Mouse (Mus musculus) heart, postnatal 36 days (tissue): ENCODE results near the gene Gm20662. TPM values are rescaled to one million over a fixed set of nuclear protein-coding genes. Genes with fewer than 3 reads are reported as not detected.
"Not testable (repeated sequence)": the region's sequence is repeated elsewhere in the genome, so short reads cannot be mapped to it uniquely, and the experiment has no call there.

Source experiments
- DNase-seq, 2 experiments: peaks; one replicate each; pipeline ENCODE4 v3.0.0; 2021 to 2022
- intact Hi-C: fragments of 180-260 bp; cut with DNase I; formaldehyde crosslinking; loops from one replicate; pipeline ENCODE4 v1.15.1; 2025
- total RNA-seq, 2 experiments: library from RNA; stranded (reverse); gene quantifications; 2 replicates each; pipeline ENCODE4 v1.2.3; 2021

Gm20662 gene
- total RNA-seq, 2 experiments from 2014 or later: 1.4 to 1.5 TPM

DNA sequence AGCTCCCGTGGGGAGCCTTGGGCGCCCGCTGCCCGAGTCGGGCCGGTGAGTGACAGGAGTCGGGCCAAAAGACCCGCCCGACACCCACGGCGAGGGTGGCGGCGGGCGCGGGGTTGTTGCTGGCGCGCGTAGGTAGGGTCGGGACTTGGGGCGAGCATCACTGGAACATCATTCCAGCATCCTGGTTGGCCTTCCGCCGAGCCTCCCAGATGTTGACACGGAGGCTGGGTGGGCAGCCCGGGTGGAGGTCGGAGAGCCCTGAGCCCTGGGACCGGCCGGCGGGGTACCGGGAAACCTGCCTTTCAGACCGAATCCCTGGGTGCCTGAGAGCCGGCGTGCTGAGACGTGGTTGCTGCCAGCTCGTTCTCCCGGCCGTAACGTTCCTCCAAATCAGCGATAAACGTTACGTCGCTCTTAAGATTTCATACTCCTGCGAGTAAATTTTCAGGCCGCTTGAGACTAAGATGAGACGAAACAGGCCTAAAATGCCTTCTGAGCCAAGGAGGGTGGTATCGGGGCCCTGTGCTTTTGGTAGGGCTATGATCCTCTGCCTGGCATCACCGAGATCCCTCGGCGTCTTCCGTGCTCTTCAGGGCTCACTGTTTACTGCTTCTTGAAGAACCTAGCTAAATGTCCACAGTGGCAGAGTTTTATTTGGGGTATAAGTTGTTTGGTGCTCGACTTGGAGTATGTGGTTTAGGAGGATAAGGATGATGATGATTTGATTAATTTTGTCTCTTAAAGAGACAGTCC is 6.8 kb downstream of the Gm20662 start:
- intact Hi-C loops: loop anchor here (2.0 kb wide), 1 partner anchor 48 kb away; no protein-coding TSS in a partner anchor
- no peak for DNase-seq

DNA sequence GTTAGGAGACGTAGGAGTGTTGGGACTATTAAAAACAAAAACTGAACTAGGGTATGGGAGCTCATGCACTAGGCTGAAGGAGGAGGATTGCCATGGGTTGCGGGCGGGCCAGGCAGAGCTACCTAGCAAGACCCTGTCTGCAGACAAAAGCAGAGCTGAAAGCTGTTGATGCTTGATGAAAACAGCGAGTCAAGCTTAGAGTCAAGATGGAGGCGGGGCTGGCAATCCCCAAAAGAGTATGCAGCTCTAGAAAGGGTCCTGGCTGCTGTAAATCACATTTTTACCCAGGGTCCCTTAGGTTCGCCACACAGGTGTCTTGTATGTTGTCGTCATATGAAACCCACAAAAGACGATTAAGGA is 7.4 kb downstream of the Gm20662 start:
- intact Hi-C loops: loop anchor here (2.0 kb wide), 1 partner anchor 47 kb away; no protein-coding TSS in a partner anchor
- peak in 1 of 2 experiments; percentile 14 for DNase-seq

DNA sequence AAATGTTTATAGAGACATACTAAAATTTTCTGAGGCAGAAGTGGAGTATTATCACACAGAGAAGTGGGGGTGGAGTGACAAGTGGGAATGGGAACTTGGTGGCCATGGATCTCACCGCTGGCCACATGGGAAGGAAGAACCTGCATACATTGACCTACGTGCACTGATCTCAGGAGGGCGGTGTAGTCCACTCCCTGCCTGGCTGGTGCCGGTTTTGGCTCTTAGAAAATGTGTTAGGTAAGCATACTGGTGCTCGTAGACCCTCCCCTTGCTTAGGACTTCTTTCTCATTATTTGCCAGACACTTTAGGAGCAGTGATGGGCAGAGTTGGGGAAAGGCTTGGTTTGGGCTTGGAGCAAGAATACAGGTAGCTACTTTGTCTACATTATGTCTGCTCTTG is 11.9 kb downstream of the Gm20662 start:
- intact Hi-C loops: no loop called here
- DNase-seq: no peak

DNA sequence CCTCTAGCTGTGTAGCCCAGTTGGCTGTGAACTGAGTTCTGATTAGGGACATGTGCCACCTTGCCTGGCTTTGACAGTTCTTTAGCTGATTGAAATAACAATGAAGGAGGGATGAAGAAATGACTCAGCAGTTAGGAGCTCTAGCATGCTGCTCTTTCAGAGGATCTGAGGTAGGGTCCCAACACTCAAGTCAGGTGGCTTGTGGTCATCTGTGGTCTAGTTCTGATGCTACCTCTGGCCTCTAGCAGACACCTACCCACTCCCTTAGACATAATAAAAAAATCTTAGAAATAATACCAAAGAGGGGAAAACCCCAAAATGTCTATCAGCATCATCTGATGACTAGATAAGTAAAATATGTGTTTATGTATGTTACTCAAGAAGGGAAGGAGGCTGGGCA is 14.2 kb downstream of the Gm20662 start:
- intact Hi-C loops: no loop called here
- no peak for DNase-seq

DNA sequence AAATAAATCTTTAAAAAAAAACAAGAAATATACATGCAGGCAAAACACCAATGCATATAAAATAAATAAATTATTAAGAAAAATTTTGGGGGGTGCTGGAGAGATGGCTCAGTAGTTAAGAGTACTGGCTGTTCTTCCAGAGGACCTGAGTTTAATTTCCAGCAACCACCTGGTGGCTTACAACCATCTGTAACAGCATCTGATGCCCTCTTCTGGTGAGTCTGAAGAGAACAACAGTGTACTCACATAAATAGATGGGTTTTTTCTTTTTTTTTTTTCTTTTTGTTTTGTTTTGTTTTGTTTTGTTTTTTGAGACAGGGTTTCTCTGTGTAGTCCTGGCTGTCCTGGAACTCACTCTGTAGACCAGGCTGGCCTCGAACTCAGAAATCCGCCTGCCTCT is 17.4 kb downstream of the Gm20662 start:
- intact Hi-C loops, DNase-seq: not testable (repeated sequence)

DNA sequence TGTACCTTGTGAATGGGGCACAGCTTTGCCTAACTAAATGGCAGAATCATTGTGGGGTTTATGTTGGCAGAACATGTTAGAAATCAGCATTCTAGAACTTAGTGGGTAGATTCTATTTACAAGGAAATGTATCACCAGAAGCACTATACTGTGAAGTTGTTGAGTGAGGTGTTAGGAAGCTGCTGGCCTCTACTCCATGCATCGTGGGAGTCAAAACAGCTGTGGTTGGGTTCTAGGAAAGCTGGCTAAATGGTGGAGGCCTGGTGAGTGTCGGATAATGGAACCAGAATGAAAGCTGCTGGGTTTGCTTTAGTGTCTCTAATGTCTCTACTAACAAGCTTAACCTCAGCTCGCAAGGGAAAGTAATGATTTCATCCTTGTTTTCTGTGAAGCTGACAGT is 21.0 kb downstream of the Gm20662 start:
- no peak for DNase-seq
- intact Hi-C loops: no loop called here

DNA sequence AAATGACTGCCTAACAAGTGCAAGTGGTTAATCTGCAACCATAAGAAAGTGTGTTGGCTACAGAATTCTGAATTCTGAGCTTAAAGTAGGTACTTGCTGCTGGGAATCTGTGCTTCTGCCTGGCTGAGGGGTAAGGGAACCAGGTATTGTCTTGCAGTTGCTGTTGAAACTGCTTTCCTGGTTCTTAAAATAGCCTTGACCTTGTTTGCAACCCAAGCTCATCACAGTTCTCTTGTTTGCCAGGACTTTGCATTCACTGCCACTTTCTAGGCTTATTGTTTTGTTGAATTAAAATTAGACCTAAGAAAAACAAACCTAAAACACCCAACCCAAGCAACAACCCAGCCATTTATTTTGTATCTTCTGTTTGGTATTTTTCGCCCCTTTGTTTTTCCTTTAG is 24.6 kb downstream of the Gm20662 start:
- no peak for DNase-seq
- intact Hi-C loops: no loop called here

DNA sequence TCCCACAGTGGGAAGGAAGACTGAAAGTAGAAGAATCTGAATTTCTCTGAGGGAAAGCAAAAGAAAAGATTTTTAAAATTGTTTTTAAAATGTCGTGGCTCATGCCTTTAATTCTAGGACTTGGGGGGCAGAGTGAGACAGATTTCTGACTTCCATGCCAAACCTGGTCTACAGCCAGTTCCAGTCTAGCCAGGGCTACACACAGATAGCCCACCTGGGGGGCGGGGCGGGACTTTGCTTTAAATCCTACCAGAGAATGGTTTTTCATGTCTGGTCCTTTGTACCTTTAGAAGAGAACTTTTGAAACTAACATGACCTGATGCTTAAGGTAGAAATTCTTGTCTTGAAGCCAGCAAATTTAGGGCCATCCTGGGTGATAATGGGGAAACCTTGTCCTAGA is 27.1 kb downstream of the Gm20662 start:
- DNase-seq: no peak
- intact Hi-C loops: no loop called here

DNA sequence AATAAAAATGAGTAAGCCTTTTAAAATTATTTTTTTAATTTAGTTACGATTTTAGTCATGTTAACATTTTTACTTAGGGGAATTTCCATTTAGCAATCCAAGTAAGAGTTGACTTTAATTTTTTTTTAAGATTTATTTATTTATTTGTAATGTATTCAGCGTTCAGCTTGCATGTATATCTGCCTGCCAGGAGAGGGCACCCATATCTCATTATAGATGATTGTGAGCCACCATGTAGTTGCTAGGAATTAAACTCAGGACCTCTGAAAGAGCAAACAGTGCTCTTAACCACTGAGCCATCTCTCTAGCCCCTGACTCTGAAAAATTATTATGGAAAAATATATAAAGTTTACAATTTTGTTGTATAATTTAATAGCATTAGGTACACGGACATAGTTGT is 30.4 kb downstream of the Gm20662 start:
- no peak for DNase-seq
- intact Hi-C loops: no loop called here

DNA sequence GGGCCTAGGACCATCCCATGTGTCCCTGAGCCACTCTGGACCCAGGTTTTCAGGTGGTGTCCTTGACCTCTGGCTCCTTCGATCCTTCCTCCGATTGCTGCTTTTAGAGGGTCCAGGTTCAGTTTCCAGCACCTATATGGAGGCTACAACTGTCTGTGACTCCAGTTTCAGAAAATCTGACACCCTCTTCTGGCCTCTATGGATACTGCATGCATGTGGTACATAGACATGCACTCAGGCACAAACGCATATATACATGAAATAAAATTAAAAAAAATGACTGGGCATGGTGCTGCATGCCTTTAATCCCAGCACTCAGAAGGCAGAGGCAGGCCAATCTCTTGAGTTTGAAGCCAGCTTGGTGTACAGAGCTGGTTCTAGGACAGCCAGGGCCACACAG is 31.7 kb downstream of the Gm20662 start:
- no peak for DNase-seq
- intact Hi-C loops: no loop called here

DNA sequence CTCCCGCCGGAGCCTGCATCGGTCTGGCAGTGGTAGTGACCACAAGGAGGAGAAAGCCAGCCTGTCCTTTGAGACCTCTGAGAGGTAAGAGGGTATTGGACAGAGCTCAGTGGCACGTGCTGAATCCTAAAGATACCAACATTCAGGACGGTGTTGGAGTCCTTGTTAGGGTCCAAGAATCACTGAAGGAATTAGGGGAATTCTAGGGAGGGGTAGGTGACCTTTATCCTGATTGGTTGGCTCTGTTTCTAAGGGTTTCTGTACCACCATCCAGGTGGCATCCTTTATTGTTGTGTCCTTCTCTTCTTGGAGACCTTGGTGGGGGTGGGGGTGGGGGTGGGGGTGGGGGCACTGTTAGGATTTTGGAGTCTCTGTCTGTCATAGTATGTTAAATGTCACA is 36.0 kb downstream of the Gm20662 start:
- intact Hi-C loops: no loop called here

DNA sequence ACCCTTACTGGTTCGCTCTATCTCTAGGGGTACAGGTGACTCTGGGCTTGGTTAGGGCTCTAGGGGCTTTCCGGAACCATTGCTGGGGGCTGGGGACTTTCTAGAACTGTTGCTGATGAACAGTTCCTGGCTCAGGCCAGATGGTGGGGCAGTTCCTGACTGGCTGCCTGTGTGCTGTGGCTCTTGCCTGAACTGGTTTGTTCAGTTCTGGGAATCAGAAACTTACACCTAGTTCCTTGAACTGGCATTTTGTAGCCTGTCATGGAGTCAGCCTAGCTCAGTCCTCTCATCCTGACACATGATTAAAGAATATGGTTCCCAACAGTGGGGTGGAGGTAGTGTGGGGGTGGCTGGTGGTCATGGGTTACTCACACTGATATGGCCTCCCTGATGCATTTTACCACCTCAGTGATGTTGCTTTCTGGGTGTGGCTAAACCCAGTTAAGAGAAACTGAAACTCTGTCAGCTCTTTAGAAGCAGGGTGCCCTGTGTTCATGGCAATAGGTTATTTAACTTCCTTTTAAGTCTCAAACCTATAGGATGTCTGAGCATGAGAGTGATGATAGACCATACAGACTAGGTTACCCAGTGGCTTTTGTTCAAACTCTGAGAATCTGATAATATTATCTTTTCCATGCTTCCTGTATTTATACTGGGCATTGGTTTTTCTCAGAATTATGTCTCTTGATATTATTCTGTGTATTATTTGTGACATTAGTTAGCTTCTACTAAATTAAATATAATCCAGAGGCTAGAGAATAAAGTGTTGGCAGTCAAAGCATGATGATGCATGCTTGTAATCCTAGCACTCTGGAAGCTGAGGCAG is 39.4 kb downstream of the Gm20662 start:
- intact Hi-C loops: no loop called here
- DNase-seq: no peak

More for the DNA sequence above, 36.0 kb downstream of the Gm20662 start:
- no peak for DNase-seq

DNA sequence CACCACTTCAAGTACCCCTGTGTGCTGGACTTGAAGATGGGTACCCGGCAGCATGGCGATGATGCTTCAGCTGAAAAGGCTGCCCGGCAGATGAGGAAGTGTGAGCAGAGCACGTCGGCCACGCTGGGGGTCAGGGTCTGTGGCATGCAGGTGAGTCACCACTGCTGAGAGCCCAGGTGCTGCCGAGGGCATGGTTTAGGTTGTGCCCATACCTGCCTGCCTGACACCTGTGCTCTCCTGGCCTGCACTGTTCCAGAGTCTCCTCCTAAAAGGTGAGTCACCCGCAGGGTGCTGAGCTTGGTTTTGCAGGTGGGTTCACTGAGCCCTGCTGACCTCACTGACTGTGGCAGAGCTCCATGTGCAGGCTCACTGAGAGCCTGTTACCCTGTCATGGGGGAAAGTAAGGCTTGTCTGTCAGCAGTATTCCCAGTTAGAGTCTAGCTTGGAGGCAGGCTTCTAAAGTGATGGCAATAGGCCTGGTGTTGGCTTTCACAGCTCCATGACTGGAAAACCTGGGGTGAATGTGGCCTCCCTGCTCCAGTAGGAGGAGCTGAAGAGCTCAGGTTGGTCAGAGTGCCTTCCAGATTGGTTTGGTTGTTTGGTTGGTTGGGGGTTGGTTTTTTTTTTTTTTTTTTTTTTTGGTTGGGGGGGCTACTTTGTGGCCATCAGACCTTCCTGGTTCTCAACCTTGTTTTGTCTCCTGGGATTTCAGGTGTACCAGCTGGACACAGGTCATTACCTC is 48.8 kb downstream of the Gm20662 start:
- intact Hi-C loops: no loop called here
- DNase-seq: no peak

DNA sequence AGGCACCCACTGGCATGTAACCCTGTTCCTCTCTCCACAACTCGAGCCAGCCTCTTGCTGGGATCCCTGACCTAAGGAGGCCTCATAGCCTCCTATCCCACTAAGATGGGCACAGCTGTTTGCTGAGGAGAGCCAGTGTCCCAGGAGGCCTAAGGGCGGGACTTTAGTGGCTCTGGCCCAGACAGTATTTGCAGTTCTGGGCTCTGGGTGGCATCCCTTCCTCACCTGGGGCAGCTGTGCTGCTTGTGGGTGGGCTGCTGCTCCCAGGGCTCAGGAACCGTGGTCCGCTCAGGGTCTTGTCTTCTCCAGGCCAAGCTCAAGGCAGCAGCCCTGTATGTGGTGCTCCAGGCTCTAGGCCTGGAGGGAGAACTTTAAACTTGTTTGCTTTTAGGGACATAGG is 50.4 kb downstream of the Gm20662 start:
- peak in 1 of 2 experiments; percentile 1 for DNase-seq
- intact Hi-C loops: no loop called here

DNA sequence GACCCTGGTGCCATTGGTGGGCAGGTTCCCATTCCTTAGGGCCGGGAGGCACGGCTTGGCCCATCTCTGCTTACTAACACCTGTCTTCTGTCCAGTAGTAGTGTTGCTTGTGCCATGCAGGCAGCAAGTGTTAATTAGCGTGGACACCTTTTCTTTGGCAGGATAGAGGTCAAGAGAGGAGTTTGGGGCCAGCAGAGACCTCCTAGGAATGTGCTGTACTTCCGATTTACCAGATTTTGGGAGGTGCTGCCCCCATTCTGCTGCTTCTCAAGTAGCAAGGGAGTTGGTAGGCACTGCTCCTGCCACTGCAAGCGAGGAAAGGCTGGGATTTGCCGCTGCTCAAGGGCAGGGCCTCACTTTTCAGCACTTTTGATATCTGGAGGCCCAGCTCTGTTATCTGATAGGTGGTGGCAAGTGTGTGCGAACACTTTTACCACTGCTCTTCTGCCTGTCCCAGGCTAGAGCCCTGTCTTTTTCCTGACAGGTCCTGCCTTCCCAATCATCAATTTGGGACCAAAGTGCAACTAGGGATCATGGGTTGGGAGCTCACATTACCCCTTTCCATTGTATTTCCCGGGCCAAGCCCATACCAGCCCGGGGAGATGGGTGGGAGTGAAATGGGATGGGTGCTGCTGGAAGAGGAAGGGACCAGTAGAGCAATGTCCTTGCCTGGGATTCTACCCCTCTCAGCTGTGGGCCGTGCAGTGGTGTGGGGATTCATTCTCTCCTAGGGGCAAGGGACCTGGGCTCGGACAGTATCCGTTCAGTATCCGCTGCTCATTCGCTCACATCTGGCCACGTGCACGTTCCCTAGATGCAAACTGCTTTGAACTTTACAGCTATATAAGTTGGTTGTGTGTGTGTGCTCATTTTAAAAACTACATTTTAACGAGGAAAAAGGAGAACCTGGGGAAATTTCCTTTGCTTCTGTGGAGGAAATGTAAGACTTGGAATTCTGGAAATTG is 51.7 kb downstream of the Gm20662 start:
- intact Hi-C loops: no loop called here
- DNase-seq: peak in 1 of 2 experiments; percentile 5

DNA sequence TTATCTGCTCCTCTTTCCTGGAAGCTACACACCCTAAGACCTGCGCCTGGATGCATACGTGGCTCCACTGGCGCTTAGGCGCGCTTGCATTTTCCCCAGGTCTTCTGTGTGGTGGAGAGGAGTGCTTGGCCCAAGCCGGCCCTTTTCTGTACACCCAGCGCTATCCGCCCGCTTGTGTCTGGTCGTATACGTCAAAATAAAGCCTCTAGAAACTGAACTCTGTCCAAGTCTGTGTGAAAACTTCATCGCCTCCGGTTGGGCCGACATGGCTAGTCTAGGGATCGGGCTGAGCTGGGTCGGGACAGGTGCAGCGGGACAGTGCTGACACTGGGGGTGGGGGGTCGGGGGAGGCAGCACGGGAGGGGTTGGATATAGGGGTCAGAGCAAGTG is 52.4 kb downstream of the Gm20662 start:
- intact Hi-C loops: no loop called here

DNA sequence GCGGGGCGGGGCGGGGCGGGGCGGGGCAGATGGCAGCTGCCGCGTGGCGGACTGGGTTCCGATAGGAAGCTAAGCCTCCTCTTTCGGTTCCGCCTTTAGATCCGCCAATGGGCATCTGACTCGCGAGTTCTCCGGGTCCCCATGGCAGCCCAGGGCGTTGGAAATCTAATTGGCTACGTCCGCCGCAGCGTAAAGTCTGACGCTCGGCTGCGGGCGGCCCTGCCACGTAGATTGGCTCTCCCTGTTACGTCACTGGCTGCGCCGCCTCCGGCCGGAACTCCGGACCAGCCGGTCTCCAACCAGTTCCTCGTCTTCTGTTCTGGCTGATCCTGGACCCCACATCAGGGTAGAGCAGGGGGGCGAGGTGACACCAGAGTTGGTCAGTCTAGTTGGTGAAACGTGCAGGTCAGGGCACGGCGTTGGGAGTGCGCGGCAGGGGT is 52.9 kb downstream of the Gm20662 start, which contains the start of gene Gmppb:
Gene Gmppb (plus strand): TSS at position 227 of the 440 bp plus-strand sequence.
- intact Hi-C loops: no loop called here

More for the DNA sequence above, 52.4 kb downstream of the Gm20662 start:
- DNase-seq: peak in 1 of 2 experiments; percentile 34

DNA sequence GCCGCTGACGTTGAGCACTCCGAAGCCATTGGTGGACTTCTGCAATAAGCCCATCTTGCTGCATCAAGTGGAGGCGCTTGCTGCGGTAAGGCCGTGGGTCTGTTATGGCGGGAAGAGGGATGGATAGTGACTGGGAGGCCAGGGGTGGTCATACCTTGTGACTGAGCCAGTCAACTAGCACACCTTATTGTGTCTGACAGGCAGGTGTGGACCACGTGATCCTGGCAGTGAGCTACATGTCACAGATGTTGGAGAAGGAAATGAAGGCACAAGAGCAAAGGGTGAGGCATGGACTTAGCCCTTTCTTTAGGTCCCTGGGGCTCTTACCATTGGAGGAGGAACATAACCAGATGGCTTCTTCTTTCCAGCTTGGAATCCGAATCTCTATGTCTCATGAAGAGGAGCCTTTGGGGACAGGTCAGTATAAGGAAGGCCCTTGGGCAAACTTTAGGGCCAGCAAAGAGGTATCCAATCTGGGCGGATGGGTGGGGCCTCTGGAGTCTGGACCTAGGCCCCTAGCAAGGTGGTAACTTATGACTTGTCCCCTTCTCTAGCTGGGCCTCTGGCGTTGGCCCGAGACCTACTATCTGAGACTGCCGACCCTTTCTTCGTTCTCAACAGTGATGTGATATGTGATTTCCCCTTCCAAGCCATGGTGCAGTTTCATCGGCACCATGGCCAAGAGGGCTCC is 53.6 kb downstream of the Gm20662 start:
- no peak for DNase-seq
- intact Hi-C loops: loop anchor here (2.0 to 5.0 kb wide), 2 partner anchors 47 to 87 kb away; partner anchors contain the start of gene Ip6k1

More for the DNA sequence above, 52.9 kb downstream of the Gm20662 start, which contains the start of gene Gmppb:
- peak; percentile 91 to 93 for DNase-seq
